Mouse (Mus musculus) lung, embryonic 16.5 days (tissue): ENCODE data around the gene Spink2. TPM values are rescaled to one million over a fixed set of nuclear protein-coding genes. Genes with fewer than 3 reads are reported as not detected.

Source experiments
- ATAC-seq: fragments of 200-750 bp; cut with Nextera tagmentation; 2 replicates; pipeline ENCODE4 v1.8.0; 2017; ENCODE audit warnings: low read depth, mild to moderate bottlenecking, moderate library complexity
- H3K27ac ChIP-seq: fragments of 300-500 bp; sonication (generic); 2 replicates; pipeline ENCODE4 v1.5.1; 2014; ENCODE audit warnings: mild to moderate bottlenecking, control low read depth, low read length
- H3K27me3 ChIP-seq: fragments of 300-500 bp; sonication (generic); 2 replicates; pipeline ENCODE4 v1.6.1; 2014; ENCODE audit warnings: low read depth, low read length, mixed read lengths; ENCODE audit not compliant: control insufficient read depth, insufficient read depth
- H3K36me3 ChIP-seq: fragments of 300-500 bp; sonication (generic); 2 replicates; pipeline ENCODE4 v1.6.1; 2014; ENCODE audit warnings: low read length; ENCODE audit not compliant: control insufficient read depth, insufficient read depth
- H3K4me1 ChIP-seq: fragments of 300-500 bp; sonication (generic); replicated peaks from 2 replicates; pipeline ENCODE4 v1.6.1; 2014; ENCODE audit warnings: low read length, mixed read lengths; ENCODE audit not compliant: control insufficient read depth, insufficient read depth
- H3K4me2 ChIP-seq: fragments of 300-500 bp; sonication (generic); 2 replicates; pipeline ENCODE4 v1.6.1; 2014; ENCODE audit warnings: low read depth, low read length, control low read depth
- H3K4me3 ChIP-seq: fragments of 300-500 bp; sonication (generic); 2 replicates; pipeline ENCODE4 v1.5.1; 2014; ENCODE audit warnings: mild to moderate bottlenecking, low read length, control low read depth
- H3K9ac ChIP-seq: fragments of 300-500 bp; sonication (generic); 2 replicates; pipeline ENCODE4 v1.6.1; 2014; ENCODE audit warnings: low read length, control low read depth
- H3K9me3 ChIP-seq: fragments of 300-500 bp; sonication (generic); 2 replicates; pipeline ENCODE4 v1.6.1; 2016; ENCODE audit warnings: low read length; ENCODE audit not compliant: control insufficient read depth
- WGBS: fragments of 180-500 bp; shearing (Covaris S2); extraction: QIAGEN DNeasy Blood & Tissue Kit; methylation state at CpG from one replicate; pipeline ENCODE4 v1.1.7; 2014; 5-methylcytosine and 5-hydroxymethylcytosine counted together
- polyA plus RNA-seq: library from polyadenylated mRNA; unstranded; fragments of >200 nt; fragmentation: Nextera tagmentation; extraction: Ambion mirVana; gene quantifications from 2 replicates; pipeline ENCODE4 v1.2.1, GENCODE M21; 2015

The Spink2 gene
- polyA plus RNA-seq, 1 experiment from 2014 or later = 2.7 TPM

DNA sequence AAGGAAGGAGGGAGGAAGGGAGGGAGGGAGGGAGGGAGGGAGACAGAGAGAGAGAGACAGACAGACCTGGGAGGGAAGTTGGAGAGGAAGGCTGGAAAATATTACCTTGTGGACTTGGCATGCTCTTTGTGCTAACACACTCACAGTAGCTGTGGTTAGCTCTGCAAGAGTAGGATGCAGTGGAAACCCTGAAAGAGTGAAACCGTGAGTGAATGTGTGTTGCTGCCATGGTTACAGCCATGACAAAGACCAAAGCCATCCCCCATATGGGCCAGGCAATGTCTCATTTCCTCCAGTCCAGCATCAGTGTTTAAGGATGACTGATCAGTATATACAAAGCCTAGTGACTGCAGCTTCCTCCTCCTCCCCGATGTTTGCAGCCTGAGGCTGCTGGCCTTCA, 6.5 kb upstream of the Spink2 start:
- no peaks in the 10 kb centered on the region for H3K36me3 ChIP-seq
- peak overlapping the region; percentile 43; the same call in 1 of the 2 replicates for H3K4me3 ChIP-seq
- 7% methylated on average over 2 of the region's 2 CpGs for WGBS
- no peaks in the 10 kb centered on the region; the same call in 1 of the 2 replicates for H3K9me3 ChIP-seq
- no peaks in the 10 kb centered on the region for H3K27me3 ChIP-seq
- H3K4me1 ChIP-seq = peaks cover 4% of the 10 kb centered on the region; the same call in 1 of the 2 replicates
- no peak overlapping the region for H3K27ac ChIP-seq
- no peak overlapping the region; the same call in 1 of the 2 replicates for H3K9ac ChIP-seq
- H3K4me2 ChIP-seq = peak overlapping the region; percentile 45; the same call in 1 of the 2 replicates
- ATAC-seq = 0 out of 2 replicates have a peak, but pooled peaks have one; percentile 28

DNA sequence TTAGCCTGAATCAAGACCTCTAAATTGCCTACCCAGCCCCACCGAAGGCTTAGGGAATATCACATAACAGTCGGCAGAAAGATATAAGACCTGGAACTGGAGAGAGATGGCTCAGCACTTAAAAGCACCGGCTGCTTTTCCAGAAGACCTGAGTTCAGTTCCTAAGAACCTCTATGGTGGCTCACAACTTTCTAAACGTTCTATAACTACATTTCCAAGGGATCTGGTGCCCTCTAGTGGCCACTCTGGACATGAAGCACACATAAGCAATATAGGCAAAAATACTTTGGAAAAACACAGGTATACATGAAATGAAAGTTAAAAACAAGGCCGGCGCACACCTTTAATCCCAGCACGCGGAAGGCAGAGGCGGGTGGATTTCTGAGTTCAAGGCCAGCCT, 5.9 kb upstream of the Spink2 start:
- WGBS = 9% methylated on average over 9 of the region's 9 CpGs

DNA sequence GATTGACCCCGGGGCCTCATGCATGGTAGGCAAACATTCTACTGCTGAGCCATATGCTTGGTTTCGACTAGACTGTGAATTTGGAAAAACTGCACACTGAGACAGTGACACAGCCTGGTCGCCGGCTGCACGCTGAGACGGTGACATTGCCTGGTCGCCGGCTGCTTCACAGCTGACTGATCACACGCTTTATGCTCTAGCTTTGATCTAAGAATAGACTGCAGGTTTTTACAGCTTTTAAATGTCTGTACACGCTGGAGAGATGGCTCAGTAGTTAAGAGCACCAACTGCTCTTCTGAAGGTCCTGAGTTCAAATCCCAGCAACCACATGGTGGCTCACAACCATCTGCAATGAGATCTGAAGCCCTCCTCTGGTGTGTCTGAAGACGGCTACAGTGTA, 5.1 kb downstream of the Spink2 start:
- H3K36me3 ChIP-seq = no peaks in the 10 kb centered on the region
- ATAC-seq = no peak
- H3K27me3 ChIP-seq = no peaks in the 10 kb centered on the region
- no peak overlapping the region for H3K27ac ChIP-seq
- H3K4me3 ChIP-seq = no peak overlapping the region
- H3K9ac ChIP-seq = no peak overlapping the region
- WGBS = 78% methylated on average over 11 of the region's 11 CpGs
- peaks cover 2% of the 10 kb centered on the region for H3K4me1 ChIP-seq
- no peak overlapping the region for H3K4me2 ChIP-seq
- H3K9me3 ChIP-seq = no peaks in the 10 kb centered on the region

More for the DNA sequence above, 5.9 kb upstream of the Spink2 start:
- Histone ChIP-seq H3K36me3 (no peaks in the 10 kb centered on the region), H3K27me3 (no peaks in the 10 kb centered on the region), H3K4me3 (peak overlapping the region; percentile 43), H3K4me1 (peaks cover 4% of the 10 kb centered on the region; the same call in 1 of the 2 replicates), H3K27ac (no peak overlapping the region), H3K4me2 (peak overlapping the region; percentile 45; the same call in 1 of the 2 replicates), H3K9me3 (no peaks in the 10 kb centered on the region; the same call in 1 of the 2 replicates), H3K9ac (no peak overlapping the region)
- peak; percentile 68; the same call in 1 of the 2 replicates for ATAC-seq

DNA sequence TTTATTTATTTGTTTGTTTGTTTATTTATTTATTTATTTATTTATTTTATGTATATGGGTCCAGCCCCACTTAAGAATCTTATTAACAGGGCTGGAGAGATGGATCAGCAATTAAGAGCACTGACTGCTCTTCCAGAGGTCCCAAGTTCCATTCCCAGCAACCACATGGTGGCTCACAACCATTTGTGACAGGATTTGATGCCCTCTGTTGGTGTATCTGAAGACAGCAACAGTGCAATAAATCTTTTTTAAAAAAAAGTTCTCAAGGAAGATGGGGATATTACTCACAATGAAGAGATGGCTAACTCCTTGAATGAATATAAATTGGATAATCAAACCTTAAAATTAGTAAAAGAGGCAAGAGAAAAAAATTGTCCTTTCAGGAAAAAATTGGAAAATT, 9.0 kb downstream of the Spink2 start:
- no peak for ATAC-seq
- no peaks in the 10 kb centered on the region for H3K4me1 ChIP-seq
- H3K9me3 ChIP-seq = no peaks in the 10 kb centered on the region

DNA sequence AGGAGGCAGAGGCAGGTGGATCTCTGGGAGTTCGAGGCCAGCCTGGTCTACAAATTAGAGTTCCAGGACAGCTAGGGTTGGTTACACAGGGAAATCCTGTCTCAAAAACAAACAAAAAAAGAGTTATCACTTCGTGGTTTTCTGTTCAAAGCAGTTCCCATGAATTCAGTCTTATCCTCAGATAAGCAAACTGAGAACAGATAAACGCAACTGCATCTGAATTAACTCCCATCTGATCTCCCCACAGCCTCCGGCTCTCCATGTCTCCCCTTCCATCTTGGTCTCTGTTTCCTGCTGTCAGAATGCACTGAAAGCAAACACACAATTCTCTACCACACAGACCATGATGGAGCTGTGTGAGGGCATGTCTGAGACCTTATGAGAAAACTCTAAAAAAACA, 10.6 kb downstream of the Spink2 start:
- no peaks in the 10 kb centered on the region for H3K36me3 ChIP-seq
- no peak overlapping the region for H3K27ac ChIP-seq
- ATAC-seq = no peak
- 41% methylated on average over 4 of the region's 4 CpGs for WGBS
- no peaks in the 10 kb centered on the region for H3K27me3 ChIP-seq
- no peak overlapping the region for H3K4me2 ChIP-seq
- H3K9ac ChIP-seq = no peak overlapping the region
- H3K4me3 ChIP-seq = no peak overlapping the region
- H3K4me1 ChIP-seq = no peaks in the 10 kb centered on the region
- H3K9me3 ChIP-seq = no peaks in the 10 kb centered on the region

More for the DNA sequence above, 9.0 kb downstream of the Spink2 start:
- Histone ChIP-seq H3K4me3 (no peak overlapping the region), H3K27ac (no peak overlapping the region), H3K4me2 (no peak overlapping the region), H3K36me3 (no peaks in the 10 kb centered on the region), H3K9ac (no peak overlapping the region), H3K27me3 (no peaks in the 10 kb centered on the region)

DNA sequence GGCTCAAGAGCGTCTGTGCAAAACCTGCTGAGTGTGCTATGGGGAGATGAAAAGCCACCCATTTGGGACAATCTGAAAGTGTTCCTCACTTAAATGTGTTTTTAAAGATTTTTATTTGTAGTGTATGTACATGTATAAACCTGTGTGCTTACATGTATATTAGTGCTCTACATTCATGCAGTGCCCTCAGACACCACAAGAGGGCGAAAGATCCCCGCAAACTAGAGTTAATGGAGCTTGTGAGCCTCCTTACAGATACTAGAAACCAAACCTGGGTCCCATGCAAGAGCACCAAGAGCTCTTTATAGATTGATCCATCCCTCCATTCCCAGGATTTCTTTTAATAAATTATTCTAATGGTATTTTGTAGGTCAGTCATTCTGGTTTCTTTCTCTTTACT, 17.3 kb downstream of the Spink2 start:
- 29% methylated on average over 3 of the region's 3 CpGs for WGBS
- no peaks in the 10 kb centered on the region for H3K4me1 ChIP-seq
- H3K4me2 ChIP-seq = no peak overlapping the region
- no peaks in the 10 kb centered on the region; the same call in 1 of the 2 replicates for H3K9me3 ChIP-seq
- no peaks in the 10 kb centered on the region for H3K36me3 ChIP-seq
- H3K4me3 ChIP-seq = no peak overlapping the region
- no peak for ATAC-seq
- H3K27ac ChIP-seq = no peak overlapping the region
- H3K27me3 ChIP-seq = no peaks in the 10 kb centered on the region
- H3K9ac ChIP-seq = no peak overlapping the region

DNA sequence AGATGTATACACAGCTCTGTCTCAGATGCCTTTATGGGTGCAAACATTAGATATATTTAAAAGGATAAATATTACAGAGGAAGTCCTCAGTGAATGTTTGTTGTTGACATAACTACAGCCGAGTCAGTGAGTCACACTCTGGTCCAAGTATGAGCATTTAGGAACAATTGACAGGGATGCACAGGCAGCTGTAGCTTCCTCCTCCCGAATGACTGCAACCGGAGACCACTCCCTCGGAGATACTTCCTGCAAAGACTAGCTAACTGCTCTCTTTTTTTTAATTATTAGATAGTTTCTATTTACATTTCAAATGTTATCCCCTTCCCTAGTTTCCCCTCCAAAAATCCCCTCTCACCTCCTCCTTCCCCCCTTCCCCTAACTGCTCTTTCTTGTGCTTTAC, 18.0 kb downstream of the Spink2 start:
- Histone ChIP-seq H3K4me2 (no peak overlapping the region), H3K27ac (no peak overlapping the region), H3K4me1 (no peaks in the 10 kb centered on the region), H3K27me3 (no peaks in the 10 kb centered on the region), H3K4me3 (no peak overlapping the region), H3K9ac (no peak overlapping the region), H3K9me3 (no peaks in the 10 kb centered on the region; the same call in 1 of the 2 replicates), H3K36me3 (no peaks in the 10 kb centered on the region)
- peak; percentile 49; the same call in 1 of the 2 replicates for ATAC-seq
- WGBS = 50% methylated on average over 4 of the region's 4 CpGs

DNA sequence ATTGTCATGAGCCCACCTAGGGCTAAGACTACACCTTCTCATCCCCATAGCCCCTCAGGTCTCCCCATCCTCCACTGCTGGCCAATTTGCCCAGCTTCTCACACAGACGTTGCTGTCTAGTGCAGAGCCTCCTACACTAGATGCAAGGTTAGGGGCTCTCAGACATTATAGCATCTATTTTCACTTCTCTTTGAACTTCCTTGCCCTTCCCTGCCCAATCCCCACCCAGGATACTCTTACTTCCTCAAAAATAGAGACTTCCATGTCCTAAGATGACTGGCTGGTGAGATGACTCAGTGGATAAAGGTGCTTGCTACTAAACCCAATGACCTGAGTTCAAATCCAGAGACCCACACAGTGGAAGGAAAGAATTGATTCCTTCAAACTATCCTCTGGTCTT, 19.6 kb downstream of the Spink2 start:
- no peak for ATAC-seq
- H3K4me3 ChIP-seq = no peak overlapping the region
- H3K4me2 ChIP-seq = no peak overlapping the region
- H3K4me1 ChIP-seq = no peaks in the 10 kb centered on the region
- WGBS = 70% methylated on average over 1 of the region's 1 CpGs
- H3K9ac ChIP-seq = no peak overlapping the region
- H3K36me3 ChIP-seq = no peaks in the 10 kb centered on the region
- no peaks in the 10 kb centered on the region for H3K27me3 ChIP-seq
- no peaks in the 10 kb centered on the region; the same call in 1 of the 2 replicates for H3K9me3 ChIP-seq
- H3K27ac ChIP-seq = no peak overlapping the region

DNA sequence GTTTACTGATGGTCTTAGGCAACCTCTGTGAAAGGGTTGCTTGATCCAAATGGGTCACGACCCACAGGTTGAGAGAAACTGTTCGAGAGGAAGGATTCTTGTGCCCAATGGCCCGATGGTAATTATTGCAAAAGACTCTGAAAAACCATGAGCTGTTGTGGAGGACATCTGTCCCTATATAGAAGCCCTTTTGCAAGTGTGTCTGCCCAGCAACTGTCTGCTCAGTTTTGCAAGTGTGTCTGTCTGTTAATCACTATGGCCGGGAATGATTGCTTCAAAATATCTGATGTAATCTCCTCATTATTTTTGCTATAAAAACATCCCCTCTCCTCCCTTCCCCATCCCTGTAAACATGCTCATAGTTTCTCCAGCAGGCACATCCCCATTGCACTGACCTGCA, 20.2 kb downstream of the Spink2 start:
- 71% methylated on average over 4 of the region's 4 CpGs for WGBS
- Histone ChIP-seq H3K36me3 (no peaks in the 10 kb centered on the region), H3K4me3 (no peak overlapping the region), H3K27ac (no peak overlapping the region), H3K9ac (no peak overlapping the region), H3K27me3 (no peaks in the 10 kb centered on the region), H3K4me2 (no peak overlapping the region), H3K9me3 (no peaks in the 10 kb centered on the region; the same call in 1 of the 2 replicates), H3K4me1 (no peaks in the 10 kb centered on the region)
- no peak for ATAC-seq

DNA sequence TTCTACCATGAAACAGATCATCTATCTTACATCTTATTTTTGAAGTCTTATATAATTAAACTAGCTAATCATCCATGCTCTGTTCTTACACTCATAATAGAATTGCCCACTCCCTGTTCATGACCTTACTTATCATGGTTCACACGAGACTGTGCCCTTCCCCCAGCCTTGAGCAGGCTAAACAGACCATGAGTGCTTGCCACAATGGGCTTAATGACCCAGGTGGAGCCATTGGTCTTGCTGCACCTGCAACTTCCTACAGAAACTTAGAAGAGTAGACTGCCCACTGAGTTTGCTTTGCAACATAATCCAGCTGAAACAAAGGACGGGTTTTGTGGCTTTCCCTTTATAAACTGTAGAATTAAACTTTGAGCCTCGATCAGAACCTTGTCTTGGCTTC, 22.5 kb downstream of the Spink2 start:
- no peak overlapping the region for H3K4me3 ChIP-seq
- no peak overlapping the region for H3K4me2 ChIP-seq
- H3K27me3 ChIP-seq = no peaks in the 10 kb centered on the region
- H3K9ac ChIP-seq = no peak overlapping the region
- no peak overlapping the region for H3K27ac ChIP-seq
- H3K9me3 ChIP-seq = no peaks in the 10 kb centered on the region; the same call in 1 of the 2 replicates
- WGBS = 59% methylated on average over 3 of the region's 3 CpGs
- H3K36me3 ChIP-seq = no peaks in the 10 kb centered on the region
- no peak for ATAC-seq
- H3K4me1 ChIP-seq = no peaks in the 10 kb centered on the region
